Mouse (Mus musculus) cortical plate, adult 2 months (tissue): ENCODE measurements at regions not wholly inside any gene's neighbourhood (a gene's known extent, or its start where the extent isn't known, plus 50 kb on each side); places are given as distances from the start of the nearest gene placed in this dataset.
"Not testable (repeated sequence)": the region's sequence is repeated elsewhere in the genome, so short reads cannot be mapped to it uniquely, and the experiment has no call there.

Source experiments
- CTCF ChIP-seq: fragments of 200-500 bp; IDR thresholded peaks from 2 replicates; pipeline ENCODE4 v1.5.1; 2011; ENCODE audit warnings: mild to moderate bottlenecking, control low read depth, low read length; ENCODE audit not compliant: insufficient read depth; ENCODE audit errors: extremely low read depth
- POLR2A ChIP-seq: fragments of 200-500 bp; IDR thresholded peaks from 2 replicates; pipeline ENCODE4 v1.6.1; 2011; ENCODE audit warnings: mild to moderate bottlenecking, low read length, control low read depth; ENCODE audit not compliant: insufficient read depth; ENCODE audit errors: extremely low read depth

- not testable (repeated sequence) for TF ChIP-seq POLR2A, CTCF
Observed at GRCm38 (mm10) chr12:92891663-92892062, 1042.7 kb upstream of the Sel1l start.
